Mouse (Mus musculus) granulocyte monocyte progenitor cell, adult 5-6 weeks (primary cell): ENCODE data around the gene Wwox. TPM values are rescaled to one million over a fixed set of nuclear protein-coding genes. Genes with fewer than 3 reads are reported as not detected.

Experiments
- ATAC-seq: replicated peaks from 2 replicates; pipeline ENCODE4 v1.8.0; 2016; ENCODE audit warnings: mild to moderate bottlenecking, moderate TSS enrichment, inconsistent platforms; ENCODE audit not compliant: poor library complexity, severe bottlenecking
- total RNA-seq, 2 experiments: library from RNA; stranded (forward) in 1 of 2; stranded (reverse) in 1 of 2; fragments of 200-712, 200-1000 nt in 1 of 2; fragments of >200 nt in 1 of 2; fragmentation: Nextera tagmentation in 1 of 2; gene quantifications; 2 replicates each; pipeline ENCODE4 v1.2.3; 2014 to 2017

Wwox gene
- total RNA-seq, 2 experiments from 2014 or later: 13.6 to 25.5 TPM

DNA sequence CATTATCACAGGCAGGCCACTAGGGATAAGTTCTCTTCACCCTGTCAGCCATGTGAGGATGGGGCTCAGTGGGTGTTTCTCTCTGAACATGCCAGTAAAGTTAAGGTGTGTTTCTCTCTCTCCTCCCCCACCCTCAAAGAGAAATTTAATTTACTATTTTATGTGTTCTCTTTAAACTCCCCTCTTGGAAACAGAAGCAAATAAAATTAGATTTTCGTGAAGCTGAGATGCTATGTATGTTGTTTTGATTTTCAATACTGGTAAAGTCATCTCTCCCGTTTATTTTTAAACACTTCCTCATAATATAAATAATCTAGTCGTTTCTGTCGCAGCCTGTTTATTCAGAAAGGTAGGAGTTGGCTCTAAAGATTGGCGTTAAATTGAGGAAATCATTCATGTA lies 196.9 kb downstream of the Wwox start:
- ATAC-seq: no peak

DNA sequence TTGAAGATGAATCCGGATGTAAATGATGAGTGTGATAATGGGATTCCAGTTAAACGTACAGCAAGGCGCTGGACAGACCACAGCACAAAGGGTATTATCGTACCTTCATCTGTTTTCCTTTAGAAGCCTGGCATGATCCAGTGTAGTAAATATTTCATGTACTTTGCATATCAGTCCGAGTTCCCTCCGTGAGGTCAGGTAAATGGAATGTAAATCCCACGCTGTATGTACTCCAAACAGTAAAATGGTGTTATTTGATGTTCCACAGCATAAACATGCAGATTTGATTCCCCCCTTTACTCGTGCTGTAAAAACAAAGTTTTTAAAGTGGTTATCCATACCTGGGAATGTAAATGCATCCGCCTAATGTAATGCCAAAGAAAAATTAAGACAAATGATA lies 202.4 kb downstream of the Wwox start:
- ATAC-seq: no peak

DNA sequence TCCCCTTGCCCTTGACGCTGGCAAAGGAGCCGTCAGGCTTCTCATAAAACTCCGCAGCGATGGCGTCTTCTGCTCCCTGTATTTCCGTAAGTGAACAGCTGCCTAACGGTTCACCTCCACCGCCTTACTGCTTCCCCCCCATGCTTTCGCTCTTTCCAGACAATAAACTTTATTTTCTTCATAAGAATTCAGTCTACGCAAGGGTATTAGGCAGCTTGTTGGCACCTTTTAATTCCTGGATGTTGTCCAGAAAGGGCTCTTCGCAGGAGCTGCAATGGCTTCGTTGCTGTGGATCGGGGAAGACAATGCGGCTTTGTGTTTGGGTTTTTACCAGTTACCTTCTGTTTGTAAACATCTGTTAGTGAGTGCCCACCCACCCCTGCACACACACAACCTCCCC lies 211.3 kb downstream of the Wwox start:
- ATAC-seq: no peak

DNA sequence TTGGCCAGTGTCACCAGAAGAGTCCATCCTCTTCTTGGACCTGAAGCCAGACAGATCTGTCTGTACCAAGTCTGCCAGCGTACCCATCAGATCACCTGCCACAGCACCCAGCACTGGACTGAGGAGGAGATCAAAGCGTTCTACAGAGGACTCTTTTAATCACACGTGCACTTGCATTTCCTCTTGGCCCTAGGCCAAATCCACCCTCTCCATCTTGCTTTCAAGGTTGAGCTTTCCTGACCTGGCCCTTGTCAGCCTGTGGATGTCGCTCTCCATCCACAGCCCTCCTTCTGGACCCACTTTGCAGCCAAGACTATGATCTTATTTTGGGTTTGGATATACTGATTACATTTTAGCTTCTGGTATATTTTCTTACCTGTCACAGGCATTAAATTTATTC lies 218.3 kb downstream of the Wwox start:
- ATAC-seq: no peak

DNA sequence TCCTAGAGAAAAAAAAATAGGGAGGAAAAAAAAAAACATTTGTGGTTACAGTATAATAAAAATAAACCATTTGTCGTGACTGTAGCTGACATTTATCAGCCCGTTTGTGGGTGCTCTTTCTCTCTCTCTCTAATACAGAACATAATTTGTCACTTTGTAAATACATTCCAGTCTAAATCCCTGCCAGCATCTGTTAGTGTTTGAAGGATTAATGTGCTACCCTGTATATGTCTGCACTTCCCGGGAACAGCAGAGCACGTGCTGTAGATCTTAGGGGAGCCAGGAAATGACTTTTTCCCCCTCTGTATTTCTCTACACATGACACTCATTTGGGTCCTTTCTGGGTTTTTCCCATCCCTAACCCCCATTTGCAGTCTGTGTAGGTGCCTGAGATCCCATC lies 219.0 kb downstream of the Wwox start:
- ATAC-seq: no peak

DNA sequence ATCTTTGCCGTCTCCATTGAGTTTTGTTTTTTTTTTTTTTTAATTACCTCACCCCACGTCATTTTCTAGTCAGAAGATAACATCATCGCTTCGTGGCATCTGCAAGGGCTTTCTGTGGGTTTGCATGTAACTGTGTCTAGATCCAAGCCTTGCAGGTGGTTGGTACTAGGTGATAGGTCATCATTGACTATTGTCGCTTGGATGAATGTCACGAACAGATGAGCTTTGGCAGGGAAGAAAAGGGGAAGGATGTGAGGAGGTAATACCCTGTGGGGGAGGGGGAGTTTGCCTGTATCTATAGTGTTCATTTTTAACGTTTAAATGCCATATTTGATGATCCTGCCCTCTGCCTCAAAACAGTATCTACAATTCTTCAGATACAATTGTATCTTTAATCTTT lies 223.6 kb downstream of the Wwox start:
- ATAC-seq: peak; percentile 65

DNA sequence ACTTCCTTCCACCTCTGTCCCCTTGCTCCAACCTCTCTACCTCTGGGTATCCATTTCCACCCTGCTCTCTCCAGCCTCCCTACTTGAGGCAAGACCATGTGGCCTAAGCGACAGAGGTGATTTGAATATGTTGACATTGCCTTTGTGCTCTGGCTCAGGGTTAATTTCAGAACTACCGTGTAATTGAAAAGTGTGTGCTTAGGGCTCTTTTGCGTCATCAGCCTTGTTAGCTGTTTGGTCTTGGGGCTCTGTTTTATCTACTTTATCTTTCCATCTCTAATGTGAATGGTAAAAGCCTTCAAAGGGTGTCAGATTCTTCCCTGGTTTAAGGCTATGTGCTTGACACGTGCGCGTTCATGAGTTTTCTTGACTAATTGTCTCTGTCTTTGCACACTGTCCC lies 226.1 kb downstream of the Wwox start:
- no peak for ATAC-seq

DNA sequence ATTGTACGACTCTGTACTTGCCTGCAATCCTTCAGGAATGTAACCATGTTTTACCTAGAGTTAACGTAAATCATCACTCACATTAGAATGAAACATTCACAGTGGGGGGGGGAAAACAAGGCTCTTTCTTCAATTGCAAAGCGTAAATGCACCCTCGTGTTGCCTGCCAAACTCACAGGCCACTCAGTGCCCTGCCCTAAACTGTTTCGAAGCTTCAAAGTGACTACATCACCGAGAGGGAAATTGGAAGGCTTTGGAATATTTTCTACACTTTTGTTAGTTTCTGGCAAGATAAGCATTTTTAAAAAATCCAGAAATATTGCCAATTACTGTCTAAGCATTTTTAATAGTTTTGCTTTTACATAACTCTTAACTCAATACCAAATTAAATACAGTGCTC lies 231.3 kb downstream of the Wwox start:
- no peak for ATAC-seq

DNA sequence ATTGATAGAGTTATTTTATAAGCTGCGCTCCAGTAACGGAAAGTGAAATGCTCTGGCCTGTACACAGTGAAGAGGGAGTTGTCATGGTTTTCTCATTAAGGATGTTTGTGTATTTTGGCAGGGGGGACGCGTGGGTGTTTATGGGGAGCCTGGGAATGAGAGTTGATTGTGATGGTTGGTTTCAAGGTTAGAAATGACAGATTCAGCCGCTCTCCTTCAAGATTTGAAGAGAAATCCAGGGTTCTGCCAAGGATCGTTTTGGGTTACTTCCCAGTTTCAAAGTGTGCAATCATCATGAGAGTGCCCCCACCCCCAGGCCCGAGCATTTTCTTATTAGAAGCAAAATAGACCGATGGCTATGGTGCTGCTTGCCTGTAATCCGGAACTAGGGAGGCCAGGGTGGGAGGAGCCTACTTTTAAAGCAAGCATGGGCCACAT lies 231.8 kb downstream of the Wwox start:
- no peak for ATAC-seq

DNA sequence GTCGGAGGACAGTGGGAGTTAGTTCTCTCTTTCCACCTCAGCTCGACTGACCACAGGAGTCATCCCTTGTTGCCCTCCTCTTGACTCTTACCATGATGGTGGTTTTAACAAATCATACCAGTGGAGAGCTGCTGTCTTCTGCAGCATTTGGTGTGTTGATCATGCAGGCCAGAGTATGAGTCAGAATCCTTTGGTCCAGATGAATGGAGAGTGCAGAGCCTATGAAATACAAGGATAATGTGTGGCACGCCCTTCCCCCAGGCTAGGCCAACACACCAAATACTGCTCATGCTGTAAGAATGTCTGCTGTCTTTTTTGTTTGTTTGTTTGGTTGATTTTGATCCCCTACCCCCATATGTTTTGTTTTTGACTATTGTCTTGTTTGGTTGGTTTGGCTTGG lies 234.0 kb downstream of the Wwox start:
- ATAC-seq: no peak

DNA sequence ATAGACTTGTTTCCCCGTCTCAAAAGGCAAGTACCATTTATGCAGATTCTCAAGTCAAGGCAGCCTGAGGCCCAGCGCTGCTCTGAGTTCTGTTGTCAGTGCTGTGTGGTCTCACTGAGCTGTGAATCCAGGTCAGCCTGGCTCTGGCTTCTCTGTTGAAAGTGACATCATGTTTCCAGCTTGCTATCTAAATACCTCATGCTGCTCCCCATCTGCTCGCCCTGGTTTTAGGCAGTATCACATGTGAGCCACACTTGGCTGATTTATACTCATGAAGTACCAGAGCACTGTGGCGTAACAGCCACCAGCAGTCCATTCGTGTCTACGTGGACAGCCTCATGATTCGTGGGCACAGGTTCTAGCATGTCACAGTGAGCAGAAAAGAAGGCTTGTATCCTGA lies 235.7 kb downstream of the Wwox start:
- ATAC-seq: no peak

DNA sequence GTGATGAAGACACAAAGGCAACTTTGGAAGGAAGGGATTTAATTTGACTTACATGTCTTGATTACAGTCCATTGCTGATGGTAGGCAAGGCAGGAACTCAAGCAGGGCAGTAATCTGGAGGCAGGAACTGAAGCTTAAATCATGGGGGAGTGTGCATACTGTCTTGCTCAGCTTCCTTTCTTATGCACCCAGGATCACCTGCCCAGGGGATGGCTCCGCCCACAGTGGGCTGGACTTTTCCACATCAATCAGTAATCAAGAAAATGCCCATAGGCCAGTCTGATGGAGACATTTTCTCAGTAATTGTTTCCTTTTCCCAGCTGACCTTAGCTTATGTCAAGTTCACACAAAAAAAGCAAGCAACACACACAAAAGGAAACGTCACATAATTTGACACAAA lies 237.5 kb downstream of the Wwox start:
- no peak for ATAC-seq

DNA sequence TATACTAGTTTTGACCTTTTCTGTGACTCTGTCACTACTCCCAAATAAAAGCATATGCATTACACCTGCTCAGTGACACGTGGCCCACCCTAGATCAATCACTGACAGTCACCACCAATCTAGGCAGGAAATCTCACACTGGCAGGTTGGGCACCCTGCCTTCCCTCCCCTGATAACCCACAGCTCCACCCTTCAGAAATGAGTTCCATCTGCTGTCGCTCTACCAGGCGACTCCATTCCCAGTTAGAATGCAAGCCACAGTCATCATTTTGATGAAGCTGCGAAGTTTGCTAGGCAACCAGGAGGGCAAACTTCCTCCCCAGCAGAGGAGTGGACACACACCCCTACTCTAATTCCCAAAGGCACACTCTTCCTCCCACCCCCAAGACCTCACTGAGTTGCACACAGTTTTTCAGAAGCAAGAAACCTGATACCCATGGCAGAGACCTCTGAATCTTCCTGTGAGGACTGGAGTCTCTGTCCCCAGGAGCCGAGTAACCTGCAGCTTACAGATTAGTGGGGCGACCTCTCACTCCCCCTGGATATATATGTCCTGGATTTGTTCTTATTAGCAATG lies 238.2 kb downstream of the Wwox start:
- no peak for ATAC-seq

DNA sequence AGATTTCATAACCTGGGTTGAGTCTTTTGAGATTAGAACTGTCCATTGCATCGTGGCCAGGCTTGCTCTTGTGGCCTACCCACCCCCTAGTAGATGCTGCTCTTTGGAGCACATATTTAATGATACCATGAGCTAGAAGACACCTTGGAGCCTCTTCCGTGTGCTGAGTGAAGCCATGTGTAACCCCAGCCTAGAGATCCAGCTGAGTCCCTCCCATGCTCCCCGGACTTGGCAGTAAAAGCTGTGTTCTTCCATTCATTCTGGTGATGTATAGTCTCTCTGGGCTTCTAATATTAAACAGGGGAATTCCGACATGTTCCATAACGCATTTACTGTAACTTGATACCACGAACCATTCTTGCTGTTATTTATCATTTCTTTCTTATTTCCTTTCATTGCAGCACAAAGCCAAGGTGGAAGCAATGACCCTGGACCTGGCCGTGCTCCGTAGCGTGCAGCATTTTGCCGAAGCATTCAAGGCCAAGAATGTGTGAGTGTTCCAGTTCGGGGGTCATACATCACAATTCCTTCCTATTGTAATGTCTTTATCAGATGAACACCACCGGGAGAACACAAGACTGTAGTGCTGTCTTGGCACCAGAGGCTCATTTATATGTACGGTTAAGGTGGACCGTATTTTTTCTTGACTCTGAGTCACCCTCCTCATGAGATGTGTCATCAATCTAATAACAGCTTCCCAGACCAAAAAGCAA lies 240.1 kb downstream of the Wwox start:
- ATAC-seq: no peak

DNA sequence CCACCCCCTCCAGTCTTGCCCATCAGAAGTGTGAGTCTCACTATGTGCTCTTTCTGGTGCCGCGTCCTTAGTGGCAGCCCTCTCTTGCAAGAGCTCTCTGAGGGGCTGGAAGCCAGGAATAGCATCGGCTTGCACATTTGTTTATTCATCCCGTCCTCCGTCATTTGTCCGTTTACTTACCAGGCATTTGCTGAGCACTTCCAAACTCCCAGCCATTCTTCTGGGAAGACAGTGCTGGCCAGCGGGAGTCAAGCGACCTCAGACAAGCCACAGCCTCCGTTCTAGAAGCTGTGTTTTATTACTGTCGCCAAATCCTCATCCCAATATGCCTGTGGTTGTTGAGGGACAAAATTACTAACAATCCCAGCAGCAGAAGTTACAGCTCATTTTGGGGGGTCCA lies 241.7 kb downstream of the Wwox start:
- ATAC-seq: no peak

DNA sequence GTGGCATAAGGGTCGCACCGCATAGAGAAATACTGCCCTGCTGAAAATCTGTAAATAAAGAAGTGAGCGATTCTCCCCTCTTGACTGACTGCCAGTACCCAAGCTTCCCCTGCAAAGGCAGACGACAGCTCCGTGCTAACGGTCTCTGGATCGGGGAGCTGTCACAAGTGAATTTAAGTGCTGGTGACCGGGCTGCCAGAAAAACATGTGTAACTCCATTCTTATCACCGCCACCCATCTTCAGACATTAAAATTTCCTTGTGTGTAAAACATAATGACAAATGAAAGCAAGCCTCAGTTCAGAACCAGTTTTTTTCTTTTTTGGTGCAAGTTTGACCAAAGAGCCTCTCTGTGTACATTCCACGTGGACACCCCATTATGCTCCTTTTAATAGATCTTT lies 242.7 kb downstream of the Wwox start:
- ATAC-seq: no peak

DNA sequence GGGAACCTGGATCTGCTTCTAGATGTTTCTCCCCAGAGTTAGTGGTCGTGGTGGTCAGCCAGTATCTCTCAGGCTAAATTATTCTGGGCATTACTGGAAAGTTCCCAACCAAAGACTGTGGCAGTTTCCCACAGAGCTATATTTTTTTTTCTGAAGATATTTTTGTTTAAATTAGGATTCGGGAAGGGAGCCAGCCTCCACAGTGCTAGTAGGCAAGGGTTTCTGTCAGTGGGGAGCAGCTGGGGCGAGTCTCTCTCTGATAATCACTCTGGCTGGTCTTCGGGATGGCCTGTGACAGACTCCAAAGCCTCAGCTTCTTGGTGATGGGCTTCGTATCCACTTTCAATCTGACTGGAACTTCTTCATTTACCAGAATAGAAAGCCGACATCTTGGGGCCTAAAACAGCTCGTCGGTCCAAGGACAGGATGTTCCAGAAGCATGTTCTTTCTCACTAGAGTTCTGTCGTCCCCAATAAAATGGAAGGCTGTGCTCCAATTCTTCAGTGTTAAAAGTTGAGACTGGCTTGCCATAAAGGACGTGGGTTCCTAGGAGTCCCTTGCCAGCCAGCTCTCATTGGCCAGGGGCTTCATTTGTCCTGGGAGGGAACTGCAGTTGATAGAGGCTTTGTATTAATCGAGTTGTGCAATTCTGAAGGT lies 244.7 kb downstream of the Wwox start:
- ATAC-seq: no peak

DNA sequence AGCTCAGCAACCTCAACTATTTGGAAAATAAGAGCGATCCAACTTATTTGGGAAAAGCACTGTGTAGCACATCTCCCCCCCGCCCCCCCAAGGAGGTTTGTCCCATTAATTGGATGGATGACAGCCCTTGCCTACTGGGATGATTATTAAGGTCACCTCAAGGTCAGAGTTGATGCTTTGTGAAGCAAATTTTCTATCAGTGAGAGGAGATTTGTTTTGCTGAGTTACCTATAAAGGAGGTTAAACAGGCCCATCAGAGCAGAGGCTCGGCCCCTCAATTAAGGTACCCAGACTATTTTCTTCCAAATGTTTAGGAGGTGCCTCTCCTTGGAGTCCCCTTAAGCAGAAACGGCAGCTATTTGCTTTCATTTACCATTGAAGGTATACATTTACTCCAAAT lies 247.0 kb downstream of the Wwox start:
- ATAC-seq: no peak

DNA sequence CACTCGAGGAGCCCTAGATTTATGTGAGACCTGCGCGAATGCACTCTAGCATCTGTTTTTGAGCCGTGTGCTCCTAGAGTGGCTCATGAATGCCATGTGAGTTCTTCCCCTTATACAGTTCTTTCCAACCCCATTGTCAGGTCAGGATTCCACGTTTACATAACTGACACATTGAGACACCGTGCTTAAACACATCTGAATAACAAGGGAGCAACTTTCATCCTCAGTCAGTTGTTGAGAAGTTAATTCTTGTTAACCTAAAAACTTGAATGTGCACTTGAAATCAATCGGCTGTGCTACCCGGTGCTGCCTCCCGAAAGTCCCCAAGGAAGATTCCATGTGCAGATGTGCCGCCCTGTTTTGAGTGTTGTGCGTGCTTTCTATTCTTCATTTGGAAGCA lies 249.3 kb downstream of the Wwox start:
- ATAC-seq: no peak

DNA sequence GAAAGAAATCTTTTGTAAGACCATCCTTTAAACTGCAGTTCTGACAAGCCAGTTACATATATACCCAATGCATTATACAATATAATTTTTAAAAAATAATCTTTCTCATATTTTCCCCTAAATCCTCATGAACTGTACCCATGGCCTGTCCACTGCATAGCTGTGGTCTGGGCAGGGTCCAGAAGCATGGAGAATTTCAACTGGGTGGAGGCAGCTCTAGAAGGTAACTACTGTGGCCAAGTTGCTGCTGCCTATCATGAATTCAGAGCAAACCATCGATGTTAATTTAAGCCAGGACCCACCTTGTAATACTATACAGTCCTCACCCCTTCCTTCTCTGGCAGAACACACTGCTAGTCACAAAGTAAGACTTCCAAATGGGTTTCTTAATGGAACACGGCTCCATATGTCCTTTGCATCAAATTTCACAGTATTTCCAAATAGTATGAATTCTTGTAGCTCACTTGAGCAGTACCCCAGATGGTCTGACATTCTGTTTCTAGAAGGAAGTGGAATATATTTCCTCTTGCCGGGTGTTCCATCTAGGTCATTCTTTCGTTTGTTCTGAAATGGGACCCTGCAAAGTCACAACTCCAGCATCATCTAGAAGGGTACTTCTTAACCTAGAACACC lies 255.2 kb downstream of the Wwox start:
- ATAC-seq: no peak

DNA sequence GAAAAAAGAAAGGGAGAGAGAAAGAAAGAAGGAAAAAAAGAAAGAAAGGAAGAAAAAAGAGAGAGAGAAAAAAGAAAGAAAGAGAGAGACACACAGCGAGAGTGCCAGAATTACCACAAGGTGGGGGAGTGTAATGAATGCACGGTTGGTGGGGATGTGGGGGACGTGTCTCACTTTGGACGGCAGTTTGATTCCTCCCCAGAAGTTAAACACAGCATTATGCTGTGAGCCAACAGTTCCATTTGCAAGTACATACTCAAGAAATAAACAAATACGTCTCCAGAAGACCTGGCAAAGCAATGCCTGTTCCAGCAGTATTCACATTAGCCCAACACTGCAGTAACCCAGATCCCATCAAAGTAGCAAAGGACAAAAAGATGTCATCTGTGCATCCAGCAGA lies 264.1 kb downstream of the Wwox start:
- ATAC-seq: no peak
